Mouse (Mus musculus): Measurements from ENCODE around the gene Olfr734.

Gene Olfr734

DNA sequence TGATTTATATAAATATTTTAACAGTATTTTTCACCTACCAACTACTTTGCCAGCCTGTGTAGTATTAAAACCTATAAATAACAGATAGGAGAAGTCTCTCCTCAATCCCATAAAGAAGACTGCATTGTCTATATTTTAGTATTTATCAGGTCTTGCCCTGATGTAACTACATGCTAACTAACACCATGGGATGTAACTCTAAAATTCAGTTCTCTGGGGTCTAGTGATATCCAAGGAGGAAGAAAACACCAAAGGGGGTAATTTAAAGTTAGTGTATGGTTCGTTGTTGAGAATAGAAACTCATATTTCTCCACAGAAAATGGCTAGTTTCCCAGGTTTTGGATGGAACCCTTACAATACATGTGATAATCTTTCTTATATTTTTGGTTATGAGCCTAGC, at the start of gene Olfr734:
Gene Olfr734 (minus strand): TSS at position 101 of the 400 bp plus-strand sequence.
- no peak for DNase-seq (ENCODE audit: low read depth, low spot score)

DNA sequence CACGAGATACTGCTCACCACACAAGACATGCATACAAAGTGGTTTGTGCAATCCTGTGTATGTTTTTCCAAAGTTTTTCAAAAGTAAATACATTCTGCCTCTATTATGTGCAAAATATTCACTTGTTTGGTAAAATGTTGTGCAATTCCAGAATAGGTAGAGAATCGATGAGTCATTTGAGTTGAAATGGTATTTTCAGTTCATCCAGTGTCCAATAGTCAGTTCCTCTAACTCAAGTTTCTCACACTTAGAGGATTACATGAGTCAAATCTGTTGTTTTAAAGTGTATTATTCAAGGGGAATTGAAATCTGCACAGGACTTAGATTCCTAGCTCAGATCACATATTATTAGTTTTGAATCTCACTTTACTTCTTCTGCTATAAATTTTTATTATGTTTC, 37.0 kb upstream of the Olfr734 start:
- no peak for DNase-seq (ENCODE audit: low read depth, low spot score)

DNA sequence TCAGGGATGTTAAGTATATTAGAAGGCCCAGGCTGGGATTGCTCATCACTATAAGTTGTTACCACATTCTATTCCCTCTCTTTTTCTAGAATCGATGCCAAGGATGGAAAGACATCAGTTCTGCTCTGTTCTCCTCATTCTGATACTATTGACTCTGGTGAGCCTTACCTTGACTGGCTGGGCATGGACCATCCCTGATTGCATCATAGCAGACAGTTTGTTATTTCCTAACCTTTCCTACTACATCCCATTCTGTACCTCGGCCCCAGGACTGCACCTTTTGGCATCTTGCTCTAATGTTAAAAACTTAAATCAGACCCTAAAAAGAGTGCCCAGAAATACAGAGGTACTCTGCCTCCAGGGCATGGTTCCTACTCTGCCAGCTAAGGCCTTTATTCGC, 33.9 kb upstream of the Olfr734 start:
- DNase-seq (ENCODE audit: low read depth, low spot score): no peak

DNA sequence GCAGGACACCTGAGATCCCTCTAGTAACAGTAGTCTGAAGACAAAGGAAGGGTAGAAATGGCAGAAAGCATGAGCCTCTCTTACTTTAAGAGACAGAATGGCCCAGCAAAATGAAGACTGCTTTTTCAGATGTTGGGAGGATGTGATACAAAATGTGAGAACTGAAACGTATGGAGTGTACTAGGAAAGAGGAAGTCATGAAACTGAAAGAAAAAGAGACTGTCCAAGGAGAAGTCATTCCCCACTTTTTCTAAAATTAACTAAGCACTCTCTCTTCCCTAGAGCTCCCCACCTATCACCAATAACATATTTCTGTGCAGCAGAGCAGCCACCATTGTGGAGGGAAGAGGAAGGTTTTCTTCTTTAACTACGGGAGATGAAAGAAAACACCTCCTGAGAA, 31.0 kb upstream of the Olfr734 start, which contains the start of gene Tlr11:
Gene Tlr11 (plus strand): TSS at position 322 of the 400 bp plus-strand sequence.
- DNase-seq (ENCODE audit: low read depth, low spot score): no peak

DNA sequence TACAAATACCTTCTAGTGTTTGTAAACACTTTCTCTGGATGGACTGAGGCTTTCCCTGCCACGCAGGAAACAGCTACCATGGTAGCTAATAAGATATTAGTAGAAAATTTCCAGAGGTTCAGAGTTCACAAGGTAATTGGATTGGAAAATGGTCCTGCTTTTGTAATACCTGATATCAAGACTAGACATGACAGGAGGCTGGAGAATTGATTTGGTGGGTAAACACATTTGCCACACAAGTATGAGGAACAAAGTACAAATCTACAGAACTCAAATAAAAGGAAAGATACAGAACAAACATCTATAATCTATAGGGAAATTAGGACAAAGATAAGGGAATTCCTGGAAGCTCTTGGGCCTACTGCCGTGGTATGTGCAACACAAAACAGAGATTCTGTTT, 30.2 kb upstream of the Olfr734 start:
- no peak for DNase-seq (ENCODE audit: low read depth, low spot score)

DNA sequence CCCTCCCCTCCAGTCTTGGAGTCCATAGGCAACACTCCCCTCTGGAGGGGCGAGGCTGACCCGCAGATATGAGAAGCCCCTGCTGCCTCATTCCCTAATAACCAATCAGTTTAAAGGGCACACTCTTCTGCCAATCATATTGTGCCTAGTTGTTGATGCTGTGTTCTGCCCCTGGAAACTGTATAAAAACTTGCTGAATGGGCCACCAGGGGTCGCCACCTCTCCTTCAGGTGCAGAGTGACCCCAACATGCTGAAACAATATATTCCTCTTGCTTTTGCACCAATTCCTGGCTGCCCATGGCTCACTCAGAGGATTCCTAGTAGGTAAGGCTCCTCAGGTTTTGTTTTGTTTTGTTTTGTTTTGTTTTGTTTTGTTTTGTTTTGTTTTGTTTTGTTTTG, 25.9 kb upstream of the Olfr734 start:
- DNase-seq (ENCODE audit: low read depth, low spot score): no peak

DNA sequence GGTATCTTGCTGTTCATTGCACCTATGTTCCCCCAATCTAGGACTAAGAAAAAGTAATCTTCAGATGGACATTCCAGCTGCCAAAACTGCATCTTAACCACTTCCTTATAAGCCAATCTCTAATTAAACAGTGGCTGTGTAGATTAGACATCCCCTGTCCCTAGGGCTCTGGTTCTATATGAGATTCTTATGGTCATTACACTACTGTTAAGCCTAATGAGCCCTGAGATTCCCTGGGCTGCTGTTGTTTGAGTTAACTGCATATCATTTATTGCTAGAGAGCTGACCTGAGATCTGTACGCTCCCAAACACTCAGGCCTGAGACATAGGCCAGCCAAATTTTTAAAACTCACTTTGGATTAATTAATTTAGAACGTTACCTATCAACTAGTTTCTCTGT, 22.2 kb upstream of the Olfr734 start, which contains the start of gene Olfr735:
Gene Olfr735 (minus strand): TSS at position 77 of the 400 bp plus-strand sequence.
- DNase-seq (ENCODE audit: low read depth, low spot score): no peak

DNA sequence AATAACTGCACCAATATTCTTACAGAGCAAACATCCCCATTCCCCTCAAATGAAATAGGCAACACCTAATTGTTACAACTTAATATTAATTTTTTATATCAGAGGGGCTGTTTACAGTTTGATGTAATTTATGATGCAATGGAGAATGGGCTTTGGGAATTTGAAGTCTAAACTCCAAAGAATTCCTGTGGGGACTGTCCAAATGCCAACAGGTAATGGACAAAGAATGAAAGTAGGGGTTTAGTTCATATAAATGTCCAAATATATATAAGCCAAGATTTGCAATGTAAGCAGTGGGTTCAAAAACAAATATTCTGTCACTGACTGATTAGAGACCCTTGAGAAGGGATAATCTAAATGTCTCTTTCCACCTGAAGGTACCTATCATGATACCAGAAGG, 25.1 kb downstream of the Olfr734 start, which contains the start of gene Olfr733:
Gene Olfr733 (minus strand): TSS at position 101 of the 400 bp plus-strand sequence.
- DNase-seq (ENCODE audit: low read depth, low spot score): no peak

DNA sequence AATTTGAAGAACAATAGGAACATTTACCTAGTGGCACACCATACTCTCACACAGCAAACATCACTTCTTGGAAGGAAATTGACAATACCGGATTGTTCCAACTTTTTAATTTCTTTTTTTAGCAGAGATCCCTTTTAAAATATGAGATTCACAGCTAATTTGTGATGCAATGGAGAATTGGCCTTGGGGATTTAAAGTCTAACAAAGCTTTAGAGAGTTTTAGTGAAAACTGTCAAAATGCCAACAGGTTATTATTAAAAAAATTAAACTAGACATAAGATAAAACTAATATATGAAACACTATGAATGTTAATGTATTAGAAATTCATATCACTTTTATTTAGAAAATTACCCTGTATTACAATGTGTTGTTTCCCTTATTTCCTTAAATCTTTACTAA, 42.5 kb downstream of the Olfr734 start, which contains the start of gene Olfr732:
Gene Olfr732 (minus strand): TSS at position 101 of the 400 bp plus-strand sequence.
- DNase-seq (ENCODE audit: low read depth, low spot score): no peak

Data from retina, postnatal 7 days (tissue).